Mouse (Mus musculus): ENCODE data around the gene Tead1. TPM values are rescaled to one million over a fixed set of nuclear protein-coding genes. Genes with fewer than 3 reads are reported as not detected.

Gene Tead1
- polyA plus RNA-seq (2014; fragmentation: Illumina TruSeq; extraction: RNeasy Lipid Tissue Mini Kit (QIAGEN cat#74804); ENCODE audit: low read depth, low replicate concordance): 49.3 TPM

GRCm38 (mm10) chr7:112679171-112679512 is at the start of gene Tead1:
TSS of gene Tead1 (plus strand) at chr7:112679318.

GRCm38 (mm10) chr7:112953777-112954291 is 274.7 kb downstream of the Tead1 start, which contains the start of gene Rassf10:
TSS of gene Rassf10 (plus strand) at chr7:112953962.

